Mouse (Mus musculus) forebrain, embryonic 10.5 days (tissue): ENCODE data around the gene Ppp1r12a. TPM values are rescaled to one million over a fixed set of nuclear protein-coding genes. Genes with fewer than 3 reads are reported as not detected.

Experiments used
- DNase-seq: peaks from one replicate; pipeline ENCODE4 v3.0.0-alpha.2; 2017; ENCODE audit warnings: low spot score; ENCODE audit errors: extremely low spot score
- H3K27ac ChIP-seq: fragments of 300-500 bp; sonication (generic); 2 replicates; pipeline ENCODE4 v1.5.1; 2016; ENCODE audit warnings: mild to moderate bottlenecking
- H3K27me3 ChIP-seq: fragments of 300-500 bp; sonication (generic); 2 replicates; pipeline ENCODE4 v1.6.1; 2016; ENCODE audit warnings: mild to moderate bottlenecking; ENCODE audit not compliant: poor library complexity, severe bottlenecking
- H3K36me3 ChIP-seq: fragments of 300-500 bp; sonication (generic); replicated peaks from 2 replicates; pipeline ENCODE4 v1.6.1; 2016; ENCODE audit warnings: mild to moderate bottlenecking, moderate library complexity
- H3K4me1 ChIP-seq: fragments of 300-500 bp; sonication (generic); 2 replicates; pipeline ENCODE4 v1.6.1; 2016
- H3K4me3 ChIP-seq: fragments of 300-500 bp; sonication (generic); 2 replicates; pipeline ENCODE4 v1.5.1; 2016; ENCODE audit warnings: mild to moderate bottlenecking, moderate library complexity
- H3K9me3 ChIP-seq: fragments of 300-500 bp; sonication (generic); 2 replicates; pipeline ENCODE4 v1.6.1; 2016; ENCODE audit warnings: mild to moderate bottlenecking, moderate library complexity
- WGBS: fragments of 180-500 bp; shearing (Covaris S2); methylation state at CpG from one replicate; pipeline ENCODE4 v1.1.7; 2016; 5-methylcytosine and 5-hydroxymethylcytosine counted together
- polyA plus RNA-seq: library from polyadenylated mRNA; unstranded; fragments of >200 nt; fragmentation: Nextera tagmentation; extraction: Ambion mirVana; gene quantifications from 2 replicates; pipeline ENCODE4 v1.2.1, GENCODE M21; 2016

Ppp1r12a gene
- polyA plus RNA-seq, 1 experiment from 2014 or later, result 67.5 TPM

DNA sequence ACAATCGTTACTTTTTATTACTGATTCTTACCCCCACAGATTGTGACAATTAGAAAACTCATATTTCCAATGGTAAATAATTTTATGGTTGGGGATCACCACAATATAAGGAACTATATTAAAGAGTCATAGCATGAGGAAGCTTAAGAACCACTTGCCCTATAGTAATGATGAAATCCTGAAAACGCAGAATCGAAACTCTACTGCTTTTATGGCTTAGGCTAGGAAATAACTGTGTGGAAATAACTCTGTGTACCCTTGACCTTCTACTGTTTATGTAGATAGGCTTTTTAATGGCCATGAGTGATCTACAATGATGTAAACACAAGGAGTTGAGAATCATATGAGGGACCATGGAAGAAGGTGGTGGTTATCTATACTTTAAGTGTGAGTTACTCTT is 21.3 kb upstream of the Ppp1r12a start:
- no peak for DNase-seq
- H3K4me1 ChIP-seq, result no peaks in the 10 kb centered on the region
- 94% methylated on average over 3 of the region's 3 CpGs for WGBS

GRCm38 (mm10) chr10:108143991-108144525 is 17.9 kb upstream of the Ppp1r12a start:
- no peak overlapping the region for H3K4me3 ChIP-seq
- no peak for DNase-seq
- 80% methylated on average over 4 of the region's 4 CpGs for WGBS
- H3K27me3 ChIP-seq, result no peaks in the 10 kb centered on the region
- no peaks in the 10 kb centered on the region for H3K36me3 ChIP-seq
- H3K27ac ChIP-seq, result no peak overlapping the region
- H3K4me1 ChIP-seq, result no peaks in the 10 kb centered on the region
- H3K9me3 ChIP-seq, result no peaks in the 10 kb centered on the region

More for the DNA sequence above, 21.3 kb upstream of the Ppp1r12a start:
- H3K9me3 ChIP-seq, result no peaks in the 10 kb centered on the region
- no peak overlapping the region for H3K4me3 ChIP-seq
- no peak overlapping the region for H3K27ac ChIP-seq
- H3K36me3 ChIP-seq, result no peaks in the 10 kb centered on the region
- H3K27me3 ChIP-seq, result no peaks in the 10 kb centered on the region

DNA sequence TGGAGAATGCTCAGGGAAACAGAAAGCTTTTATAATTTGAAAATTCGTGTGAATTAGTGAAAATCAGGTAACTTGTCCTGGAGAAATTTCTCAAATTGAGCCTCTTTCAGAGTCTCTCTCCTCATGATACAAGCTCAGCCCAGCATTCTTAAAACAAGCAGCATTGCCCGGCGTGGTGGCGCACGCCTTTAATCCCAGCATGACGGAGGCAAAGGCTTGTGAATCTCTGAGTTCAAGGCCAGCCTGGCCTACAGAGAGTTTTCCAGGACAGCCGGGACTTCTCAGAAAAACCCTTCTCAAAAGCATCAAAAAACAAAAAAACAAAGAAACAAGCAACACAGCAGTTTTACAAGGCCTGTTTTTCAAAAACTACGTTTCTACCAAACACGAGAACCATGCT is 16.3 kb upstream of the Ppp1r12a start:
- 84% methylated on average over 9 of the region's 9 CpGs for WGBS
- no peaks in the 10 kb centered on the region for H3K27me3 ChIP-seq
- DNase-seq, result no peak
- H3K4me1 ChIP-seq, result no peaks in the 10 kb centered on the region
- no peak overlapping the region for H3K27ac ChIP-seq
- H3K9me3 ChIP-seq, result no peaks in the 10 kb centered on the region
- H3K4me3 ChIP-seq, result no peak overlapping the region
- no peaks in the 10 kb centered on the region for H3K36me3 ChIP-seq

DNA sequence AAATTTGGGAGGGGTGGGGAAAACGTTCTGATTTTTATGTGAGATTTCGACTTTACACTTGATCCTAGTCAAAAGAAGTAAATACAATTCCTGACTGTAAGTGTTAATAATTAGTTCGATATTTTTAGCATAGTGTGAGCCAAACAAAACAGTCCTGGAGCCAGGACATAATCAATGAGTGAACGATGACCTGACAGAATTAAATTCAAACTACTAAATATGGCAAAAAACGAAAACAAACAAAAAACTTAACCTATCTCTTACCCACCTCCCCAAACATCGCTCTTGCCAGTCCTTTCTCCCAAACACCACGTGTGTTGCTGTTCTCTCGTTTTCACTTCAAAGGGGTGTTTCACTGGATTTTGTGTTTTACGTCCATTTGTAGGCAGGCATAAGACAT is 15.0 kb upstream of the Ppp1r12a start:
- no peaks in the 10 kb centered on the region for H3K9me3 ChIP-seq
- H3K4me1 ChIP-seq, result no peaks in the 10 kb centered on the region
- no peaks in the 10 kb centered on the region for H3K27me3 ChIP-seq
- no peaks in the 10 kb centered on the region for H3K36me3 ChIP-seq
- H3K27ac ChIP-seq, result no peak overlapping the region
- H3K4me3 ChIP-seq, result no peak overlapping the region
- WGBS, result 89% methylated on average over 9 of the region's 9 CpGs
- no peak for DNase-seq

- Histone ChIP-seq H3K4me1 (0 out of 2 replicates have a peak, but pooled peaks cover 6% of the 10 kb centered on the region), H3K27me3 (no peaks in the 10 kb centered on the region), H3K27ac (no peak overlapping the region), H3K36me3 (no peaks in the 10 kb centered on the region), H3K4me3 (no peak overlapping the region), H3K9me3 (no peaks in the 10 kb centered on the region)
- DNase-seq, result no peak
- 79% methylated on average over 3 of the region's 3 CpGs for WGBS
Observed at GRCm38 (mm10) chr10:108153301-108153700, 8.7 kb upstream of the Ppp1r12a start.

GRCm38 (mm10) chr10:108155042-108155686 is 6.8 kb upstream of the Ppp1r12a start:
- no peak for DNase-seq
- H3K36me3 ChIP-seq, result no peaks in the 10 kb centered on the region
- 0 out of 2 replicates have a peak, but pooled peaks cover 6% of the 10 kb centered on the region for H3K4me1 ChIP-seq
- H3K27ac ChIP-seq, result no peak overlapping the region
- H3K9me3 ChIP-seq, result no peaks in the 10 kb centered on the region
- H3K4me3 ChIP-seq, result no peak overlapping the region
- H3K27me3 ChIP-seq, result no peaks in the 10 kb centered on the region
- 83% methylated on average over 21 of the region's 21 CpGs for WGBS

DNA sequence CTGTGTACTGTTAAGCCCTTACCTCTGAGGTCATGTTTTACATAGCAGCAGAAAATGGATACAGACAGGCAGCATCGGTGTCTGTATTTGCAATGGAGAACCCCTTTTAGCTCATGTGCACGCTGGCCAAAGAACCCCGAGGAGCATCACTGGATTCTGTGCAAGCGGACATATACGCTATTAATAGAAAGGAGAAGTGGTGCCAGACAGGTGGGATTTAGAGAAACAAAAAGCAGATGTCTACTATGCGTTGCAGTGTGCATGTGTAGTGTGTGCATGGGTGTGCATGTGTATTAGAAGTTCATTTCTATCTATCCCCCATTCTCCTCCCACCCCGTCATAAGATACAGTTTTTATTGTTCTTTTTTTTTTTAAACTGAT is 6.3 kb upstream of the Ppp1r12a start:
- Histone ChIP-seq H3K4me3 (no peak overlapping the region), H3K27me3 (no peaks in the 10 kb centered on the region), H3K27ac (no peak overlapping the region), H3K9me3 (no peaks in the 10 kb centered on the region), H3K4me1 (peaks cover 7% of the 10 kb centered on the region), H3K36me3 (no peaks in the 10 kb centered on the region)
- WGBS, result 95% methylated on average over 7 of the region's 7 CpGs
- DNase-seq, result no peak

DNA sequence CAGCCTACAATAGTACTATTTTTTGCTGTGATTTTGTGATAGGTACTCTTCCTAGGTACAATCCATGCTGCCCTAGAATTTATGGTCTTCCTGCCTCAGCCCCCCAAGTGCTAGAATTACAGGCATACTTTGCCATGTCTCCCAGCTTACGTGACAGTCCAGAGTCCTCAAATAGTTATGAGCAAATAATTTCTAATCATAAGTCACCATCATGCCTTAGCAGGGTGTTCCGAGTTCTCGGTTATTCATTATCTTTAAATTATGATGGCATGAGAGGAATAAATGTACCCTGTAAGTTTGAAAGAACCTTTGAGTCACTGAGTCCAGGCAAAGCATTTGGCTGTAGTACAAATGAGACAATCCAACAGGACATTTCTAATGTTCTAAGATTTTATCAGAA is 5.9 kb upstream of the Ppp1r12a start:
- DNase-seq, result no peak
- Histone ChIP-seq H3K27ac (no peak overlapping the region), H3K9me3 (no peaks in the 10 kb centered on the region), H3K27me3 (no peaks in the 10 kb centered on the region), H3K4me3 (no peak overlapping the region), H3K4me1 (peaks cover 11% of the 10 kb centered on the region), H3K36me3 (no peaks in the 10 kb centered on the region)
- WGBS, result 93% methylated on average over 3 of the region's 3 CpGs

DNA sequence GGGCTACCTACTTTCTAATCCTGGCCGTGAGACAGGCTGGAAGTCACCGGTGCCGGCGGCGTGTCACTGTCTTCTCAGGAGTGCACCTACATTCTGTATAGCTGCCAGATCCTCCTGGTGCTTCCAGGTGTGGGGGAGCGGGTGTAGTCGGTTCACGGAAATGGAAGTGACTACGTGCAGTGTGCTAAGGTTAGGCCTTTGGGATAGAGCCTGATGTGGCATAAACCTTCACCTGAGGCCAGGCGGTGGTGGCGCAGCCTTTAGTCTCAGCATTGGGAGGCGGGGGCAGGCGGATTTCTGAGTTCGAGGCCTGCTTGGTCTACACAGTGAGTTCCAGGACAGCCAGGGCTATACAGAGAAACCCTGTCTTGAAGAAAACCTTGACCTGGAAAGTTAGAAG is 3.0 kb upstream of the Ppp1r12a start:
- WGBS, result 89% methylated on average over 14 of the region's 14 CpGs

DNA sequence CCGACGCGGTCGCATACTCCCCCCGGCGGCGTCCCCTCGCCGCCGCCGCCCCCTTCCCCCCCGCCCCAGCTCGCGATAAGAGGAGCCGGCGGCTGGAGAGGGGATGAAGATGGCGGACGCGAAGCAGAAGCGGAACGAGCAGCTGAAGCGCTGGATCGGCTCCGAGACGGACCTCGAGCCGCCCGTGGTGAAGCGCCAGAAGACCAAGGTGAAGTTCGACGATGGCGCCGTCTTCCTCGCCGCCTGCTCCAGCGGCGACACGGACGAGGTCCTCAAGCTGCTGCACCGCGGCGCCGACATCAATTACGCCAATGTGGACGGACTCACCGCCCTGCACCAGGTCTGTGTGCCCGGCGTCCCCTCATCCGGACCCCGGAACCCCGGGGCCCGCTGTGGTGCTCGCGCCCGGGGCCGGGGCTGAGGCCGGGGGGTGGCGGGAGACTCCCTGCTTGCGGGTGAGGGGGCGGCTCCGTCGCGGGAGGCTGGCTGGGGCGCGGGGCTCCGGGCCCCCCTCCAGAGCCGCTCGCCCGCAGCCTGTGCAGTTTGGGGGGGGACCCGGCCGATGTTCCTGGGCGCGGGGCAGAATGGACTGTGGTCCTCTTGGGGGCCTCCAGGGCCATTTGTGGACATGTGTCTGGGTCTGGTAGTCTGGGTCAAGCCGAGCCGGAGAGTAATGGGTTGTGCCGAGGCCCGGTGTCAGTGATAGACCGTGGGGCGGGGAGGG is 466 bp downstream of the Ppp1r12a start:
- Histone ChIP-seq H3K36me3 (0 out of 2 replicates have a peak, but pooled peaks cover 3% of the 10 kb centered on the region), H3K4me1 (peaks cover 32% of the 10 kb centered on the region), H3K4me3 (peak overlapping the region; percentile 99), H3K9me3 (no peaks in the 10 kb centered on the region), H3K27me3 (no peaks in the 10 kb centered on the region), H3K27ac (peak overlapping the region; percentile 99)
- under 1% methylated on average over 69 of the region's 79 CpGs for WGBS
- no peak for DNase-seq

More for the DNA sequence above, 3.0 kb upstream of the Ppp1r12a start:
- no peaks in the 10 kb centered on the region for H3K27me3 ChIP-seq
- H3K4me1 ChIP-seq, result peaks cover 20% of the 10 kb centered on the region
- no peaks in the 10 kb centered on the region for H3K9me3 ChIP-seq
- no peak overlapping the region for H3K27ac ChIP-seq
- no peak overlapping the region for H3K4me3 ChIP-seq
- no peak for DNase-seq
- H3K36me3 ChIP-seq, result no peaks in the 10 kb centered on the region

DNA sequence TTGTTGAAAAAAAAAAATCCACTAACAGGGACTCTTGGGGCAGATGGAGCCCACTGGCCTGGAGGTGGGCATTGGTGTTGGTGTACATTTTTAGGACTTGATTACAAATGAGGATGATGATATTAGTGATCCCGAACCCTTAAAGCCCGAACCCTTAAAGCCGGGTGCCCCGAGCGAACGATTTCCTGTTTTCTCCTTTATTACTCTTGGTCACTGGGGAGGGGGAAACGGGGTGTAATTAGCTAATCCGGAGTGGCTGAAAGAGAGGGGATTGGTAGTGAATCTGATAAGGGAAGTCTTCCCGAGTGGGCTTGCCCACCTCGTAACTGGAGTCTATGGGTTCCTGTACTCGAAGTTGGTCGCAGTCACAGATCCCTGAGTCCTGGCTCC is 1.0 kb downstream of the Ppp1r12a start:
- peak; percentile 34 for DNase-seq
- Histone ChIP-seq H3K9me3 (no peaks in the 10 kb centered on the region), H3K4me3 (peak overlapping the region; percentile 99), H3K36me3 (0 out of 2 replicates have a peak, but pooled peaks cover 3% of the 10 kb centered on the region), H3K27ac (peak overlapping the region; percentile 99), H3K4me1 (peaks cover 32% of the 10 kb centered on the region), H3K27me3 (no peaks in the 10 kb centered on the region)
- WGBS, result under 1% methylated on average over 12 of the region's 12 CpGs

- Histone ChIP-seq H3K4me1 (peaks cover 32% of the 10 kb centered on the region), H3K27me3 (no peaks in the 10 kb centered on the region), H3K4me3 (peak overlapping the region; percentile 99), H3K27ac (peak overlapping the region; percentile 99), H3K36me3 (0 out of 2 replicates have a peak, but pooled peaks cover 8% of the 10 kb centered on the region), H3K9me3 (no peaks in the 10 kb centered on the region)
- DNase-seq, result no peak
- WGBS, result 47% methylated on average over 3 of the region's 3 CpGs
Observed at GRCm38 (mm10) chr10:108163451-108163850, 1.5 kb downstream of the Ppp1r12a start.

DNA sequence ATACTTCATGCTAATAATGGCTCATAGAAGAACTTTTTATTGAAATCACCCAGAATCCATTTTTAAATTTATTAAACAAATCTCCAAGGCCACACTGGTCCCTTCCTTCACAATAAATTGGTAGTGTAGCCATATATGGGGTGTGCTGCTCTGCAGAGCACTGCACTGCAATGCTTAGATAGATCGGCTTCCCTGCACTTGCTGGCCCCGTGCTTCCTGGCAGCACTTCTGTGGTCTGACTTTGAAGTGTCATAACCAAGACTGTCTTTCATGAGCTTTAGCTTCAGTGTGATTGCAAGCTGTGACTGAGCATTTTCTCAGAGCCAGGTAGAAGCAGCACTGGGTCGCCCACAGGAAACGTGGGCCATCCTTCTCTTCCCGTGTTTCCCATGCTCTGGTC is 5.8 kb downstream of the Ppp1r12a start:
- no peak overlapping the region for H3K4me3 ChIP-seq
- peaks cover 26% of the 10 kb centered on the region for H3K4me1 ChIP-seq
- H3K9me3 ChIP-seq, result no peaks in the 10 kb centered on the region
- H3K27ac ChIP-seq, result no peak overlapping the region
- H3K36me3 ChIP-seq, result 0 out of 2 replicates have a peak, but pooled peaks cover 8% of the 10 kb centered on the region
- DNase-seq, result no peak
- 92% methylated on average over 5 of the region's 5 CpGs for WGBS
- H3K27me3 ChIP-seq, result no peaks in the 10 kb centered on the region
